Mouse (Mus musculus) forebrain, postnatal 0 days (tissue): Measurements from ENCODE around the gene Sema4d. TPM values are rescaled to one million over a fixed set of nuclear protein-coding genes. Genes with fewer than 3 reads are reported as not detected.

ENCODE experiments used
- ATAC-seq: fragments of 200-750 bp; cut with Nextera tagmentation; 2 replicates; pipeline ENCODE4 v1.8.0; 2017; ENCODE audit warnings: mild to moderate bottlenecking, moderate library complexity
- DNase-seq: peaks from one replicate; pipeline ENCODE4 v3.0.0-alpha.2; 2015
- H3K27ac ChIP-seq: fragments of 300-500 bp; sonication (generic); 2 replicates; pipeline ENCODE4 v1.5.1; 2014; ENCODE audit warnings: low read depth, mild to moderate bottlenecking, antibody characterized with exemption, low read length, moderate library complexity, mixed read lengths
- H3K27me3 ChIP-seq: fragments of 300-500 bp; sonication (generic); 2 replicates; pipeline ENCODE4 v1.6.1; 2014; ENCODE audit warnings: mild to moderate bottlenecking, low read length, mixed read lengths; ENCODE audit not compliant: insufficient read depth
- H3K36me3 ChIP-seq: fragments of 300-500 bp; sonication (generic); 2 replicates; pipeline ENCODE4 v1.6.1; 2014; ENCODE audit warnings: mild to moderate bottlenecking, moderate library complexity; ENCODE audit not compliant: insufficient read depth
- H3K4me1 ChIP-seq: fragments of 300-500 bp; sonication (generic); 2 replicates; pipeline ENCODE4 v1.6.1; 2014; ENCODE audit warnings: antibody characterized with exemption; ENCODE audit not compliant: insufficient read depth
- H3K4me2 ChIP-seq: fragments of 300-500 bp; sonication (generic); 2 replicates; pipeline ENCODE4 v1.6.1; 2014; ENCODE audit warnings: low read depth, mild to moderate bottlenecking, moderate library complexity
- H3K4me3 ChIP-seq: fragments of 300-500 bp; sonication (generic); 2 replicates; pipeline ENCODE4 v1.5.1; 2014; ENCODE audit warnings: low read depth, low read length, mixed read lengths
- H3K9ac ChIP-seq: fragments of 300-500 bp; sonication (generic); 2 replicates; pipeline ENCODE4 v1.6.1; 2014; ENCODE audit warnings: mild to moderate bottlenecking
- H3K9me3 ChIP-seq: fragments of 300-500 bp; sonication (generic); 2 replicates; pipeline ENCODE4 v1.6.1; 2016; ENCODE audit warnings: low read length
- CTCF ChIP-seq: sonication (generic); IDR thresholded peaks from 2 replicates; pipeline ENCODE4 v1.5.1; 2016; ENCODE audit warnings: antibody characterized with exemption, control low read depth, low read depth
- WGBS: fragments of 180-500 bp; shearing (Covaris S2); extraction: QIAGEN DNeasy Blood & Tissue Kit; methylation state at CpG from one replicate; pipeline ENCODE4 v1.1.7; 2014; 5-methylcytosine and 5-hydroxymethylcytosine counted together
- microRNA-seq, 2 experiments: library from miRNA; unstranded; fragments of <30 nt; microRNA quantifications; one replicate each; pipeline ENCODE4; 2016
- polyA plus RNA-seq: library from polyadenylated mRNA; unstranded; fragments of >200 nt; fragmentation: Nextera tagmentation; extraction: Ambion mirVana; gene quantifications from 2 replicates; pipeline ENCODE4 v1.2.1, GENCODE M21; 2015
- total RNA-seq: library from RNA; depleted of rRNA; stranded (reverse); fragments of >200 nt; gene quantifications from 2 replicates; pipeline ENCODE4 v1.2.3, GENCODE M21; 2014; rRNA removed

The Sema4d gene
- total and polyA plus RNA-seq, 2 experiments from 2014 or later = 14.2 to 16.5 TPM

GRCm38 (mm10) chr13:51641424-51641823, 152.1 kb downstream of the Sema4d start:
- H3K4me1 ChIP-seq = no peaks in the 10 kb centered on the region
- no peak overlapping the region for H3K27ac ChIP-seq
- ATAC-seq = no peak
- no peak overlapping the region for H3K4me2 ChIP-seq
- H3K9ac ChIP-seq = no peak overlapping the region
- 89% methylated on average over 3 of the region's 3 CpGs for WGBS
- no peak for DNase-seq
- no peak overlapping the region for H3K4me3 ChIP-seq
- H3K36me3 ChIP-seq = no peaks in the 10 kb centered on the region
- TF ChIP-seq CTCF = no peak
- no peaks in the 10 kb centered on the region for H3K9me3 ChIP-seq
- H3K27me3 ChIP-seq = no peaks in the 10 kb centered on the region

- Histone ChIP-seq H3K4me1 (no peaks in the 10 kb centered on the region), H3K9me3 (no peaks in the 10 kb centered on the region), H3K4me2 (no peak overlapping the region), H3K9ac (no peak overlapping the region), H3K4me3 (no peak overlapping the region), H3K27me3 (no peaks in the 10 kb centered on the region), H3K27ac (no peak overlapping the region), H3K36me3 (no peaks in the 10 kb centered on the region)
- ATAC-seq (no peak), DNase-seq (no peak)
- TF ChIP-seq CTCF = peak; percentile 21; the same call in 1 of the 2 replicates
- WGBS = 89% methylated on average over 4 of the region's 4 CpGs
Measured at GRCm38 (mm10) chr13:51638958-51639357, 154.6 kb downstream of the Sema4d start.

Small RNA genes within 50 kb of the gene (microRNA-seq; reads per million reads assigned to microRNA genes)
- 0 reads per million in 2 experiments for gene Gm23566

Other genes with a start within 250 kb of the Sema4d start
- gene Shc3, start 224.3 kb downstream of the Sema4d start, total RNA-seq = 98.1 and 106 TPM in 2 replicates
- 6.8 and 11.6 TPM in 2 replicates for gene Shc3, start 224.3 kb downstream of the Sema4d start, polyA plus RNA-seq
- gene Cks2, start 148.5 kb downstream of the Sema4d start, total RNA-seq = 29.1 and 35.7 TPM in 2 replicates
- 35.8 and 45.3 TPM in 2 replicates for gene Cks2, start 148.5 kb downstream of the Sema4d start, polyA plus RNA-seq
- 18.1 and 18.7 TPM in 2 replicates for gene Secisbp2, start 142.1 kb downstream of the Sema4d start, total RNA-seq
- 20.2 and 21.8 TPM in 2 replicates for gene Secisbp2, start 142.1 kb downstream of the Sema4d start, polyA plus RNA-seq
- gene Gadd45g, start 52.9 kb upstream of the Sema4d start, total RNA-seq = 13.8 and 13.9 TPM in 2 replicates
- 34.3 and 35.1 TPM in 2 replicates for gene Gadd45g, start 52.9 kb upstream of the Sema4d start, polyA plus RNA-seq